13 mouse cellular contexts compared by ENCODE assay signal in genomic region chr1:83218260-83218659, GRCm38 (mm10). TPM values are rescaled to one million over a fixed set of nuclear protein-coding genes. Genes with fewer than 3 reads are reported as not detected.
DNase-seq lines count a peak whose midpoint lies in the region; ATAC-seq and TF ChIP-seq lines count a peak whose summit lies in the region.
"Had no signal": no experiment of that assay in that cellular context is flagged by ENCODE, and none has a peak within 500 bp of the region (broad histone marks: within the 10 kb centered on the region; RNA-seq: fewer than 3 reads in every experiment).

No protein-coding gene starts in this region.

- intact Hi-C loops in gastrocnemius, adult 2 months (cut with DNase I) = loop anchor here (10.0 kb wide), 1 partner anchor 497 kb away; no protein-coding TSS in a partner anchor
- intact Hi-C loops in left cerebral cortex, adult 2 months (cut with DNase I) = loop anchor here (1.0 to 5.0 kb wide), 2 partner anchors 189 to 499 kb away; partner anchors contain the start of gene Sphkap
- intact Hi-C loops in left cerebral cortex, postnatal 36 days (cut with DNase I) = loop anchor here (1.0 to 5.0 kb wide), 2 partner anchors 189 to 499 kb away; partner anchors contain the start of gene Sphkap

- no peak overlapping the region for H3K4me3 ChIP-seq in gastrocnemius, adult 2 months
- H3K4me3 ChIP-seq in left cerebral cortex, adult 2 months = no peak overlapping the region
- H3K4me3 ChIP-seq in liver, embryonic 12.5 days = no peak overlapping the region
- H3K4me3 ChIP-seq: megakaryocyte, embryonic 14.5 days had no signal

- H3K4me1 ChIP-seq in liver, embryonic 12.5 days = no peaks in the 10 kb centered on the region
- H3K4me1 ChIP-seq: megakaryocyte, embryonic 14.5 days had no signal

- peak; percentile 29; the same call in 1 of the 2 replicates for TF ChIP-seq CTCF in gastrocnemius, adult 2 months (IDR thresholded peaks at IDR 0.05)
- peak; percentile 63 for TF ChIP-seq CTCF in left cerebral cortex, adult 2 months (IDR thresholded peaks at IDR 0.05)

- no peaks in the 10 kb centered on the region for H3K27me3 ChIP-seq in liver, embryonic 12.5 days (replicated peaks)
- H3K27me3 ChIP-seq: megakaryocyte, embryonic 14.5 days had no signal

- ATAC-seq in liver, embryonic 12.5 days = no peak

- 7% methylated on average over 1 of the region's 1 CpGs for WGBS in liver, embryonic 12.5 days (ENCODE audit: insufficient replicate concordance)

- H3K9ac ChIP-seq in liver, embryonic 12.5 days = no peak overlapping the region

- no peaks in the 10 kb centered on the region for H3K36me3 ChIP-seq in liver, embryonic 12.5 days

- no peak for DNase-seq in gastrocnemius, adult 2 months
- no peak for DNase-seq in gastrocnemius, adult 18-20 months (ENCODE audit: low spot score)
- DNase-seq in left cerebral cortex, adult 2 months (ENCODE audit: extremely low spot score in 1 of 2, low spot score in 2 of 2) = peak in 1 of 2 experiments; percentile 11
- no peak for DNase-seq in left cerebral cortex, postnatal 36 days (ENCODE audit: low spot score in 2 of 2)
- DNase-seq in cerebellum, postnatal 10 days = peak; percentile 19 to 23
- DNase-seq in mesoderm, embryonic 11.5 days (ENCODE audit: low read depth, low spot score) = peak; percentile 15
- no peak for DNase-seq in ovary, postnatal 10 days (ENCODE audit: low spot score)
- DNase-seq: heart, postnatal 4 days; thymus, postnatal 4 days had no signal

- H3K27ac ChIP-seq in gastrocnemius, adult 2 months = no peak overlapping the region
- H3K27ac ChIP-seq in left cerebral cortex, adult 2 months = no peak overlapping the region
- no peak overlapping the region for H3K27ac ChIP-seq in liver, embryonic 12.5 days

- no peak overlapping the region for H3K4me2 ChIP-seq in liver, embryonic 12.5 days

- 0 out of 2 replicates have a peak, but pooled peaks cover 5% of the 10 kb centered on the region for H3K9me3 ChIP-seq in liver, embryonic 12.5 days (replicated peaks)

RNA-seq across cellular contexts. Expression of gene Daw1, which starts 58.7 kb away (rescaled TPM):
- total RNA-seq in gastrocnemius, adult 2 months (2021) = not detected
- total RNA-seq in gastrocnemius, adult 18-20 months (2021) = not detected
- under 1 TPM; 0.25 to 0.56 TPM for total RNA-seq in left cerebral cortex, adult 2 months (2021)
- under 1 TPM in 1 of 2 experiments, not detected in 1; 0.20 TPM for total RNA-seq in left cerebral cortex, postnatal 36 days (2021)
- polyA plus RNA-seq in liver, embryonic 12.5 days (2016; fragmentation: Nextera tagmentation; extraction: Ambion mirVana) = not detected in 2 replicates
- total RNA-seq: adrenal gland, postnatal 36 days; heart, postnatal 4 days had no signal
- polyA plus RNA-seq: small intestine, adult 2 months had no signal

Comparison
In these comparisons a context has a peak if more than half of its experiments do, and no peak if none do; other contexts are left out.
1. DNase-seq: peak in cerebellum, postnatal 10 days (2 of 2) and mesoderm, embryonic 11.5 days (single experiment); none in gastrocnemius, adult 2 months (single experiment), gastrocnemius, adult 18-20 months (single experiment), left cerebral cortex, postnatal 36 days (0 of 2) and ovary, postnatal 10 days (single experiment).